Mouse (Mus musculus) midbrain, postnatal 0 days (tissue): Measurements from ENCODE around the gene Negr1. TPM values are rescaled to one million over a fixed set of nuclear protein-coding genes. Genes with fewer than 3 reads are reported as not detected.

Experiments used
- ATAC-seq: fragments of 200-750 bp; cut with Nextera tagmentation; 2 replicates; pipeline ENCODE4 v1.8.0; 2017; ENCODE audit warnings: moderate number of reproducible peaks, mild to moderate bottlenecking, moderate TSS enrichment, moderate library complexity; ENCODE audit not compliant: low FRiP score
- DNase-seq: peaks from one replicate; pipeline ENCODE4 v3.0.0-alpha.2; 2015; ENCODE audit warnings: low spot score
- H3K27ac ChIP-seq: fragments of 300-500 bp; sonication (generic); 2 replicates; pipeline ENCODE4 v1.5.1; 2014; ENCODE audit warnings: low read depth, mild to moderate bottlenecking, low read length, mixed read lengths
- H3K27me3 ChIP-seq: fragments of 300-500 bp; sonication (generic); 2 replicates; pipeline ENCODE4 v1.6.1; 2014; ENCODE audit warnings: low read length, control low read depth, mixed read lengths; ENCODE audit not compliant: insufficient read depth
- H3K36me3 ChIP-seq: fragments of 300-500 bp; sonication (generic); 2 replicates; pipeline ENCODE4 v1.6.1; 2014; ENCODE audit warnings: low read length, control low read depth, mixed read lengths; ENCODE audit not compliant: insufficient read depth
- H3K4me1 ChIP-seq: fragments of 300-500 bp; sonication (generic); 2 replicates; pipeline ENCODE4 v1.6.1; 2014; ENCODE audit warnings: mild to moderate bottlenecking, control low read depth, antibody characterized with exemption, low read length, mixed read lengths; ENCODE audit not compliant: insufficient read depth
- H3K4me2 ChIP-seq: fragments of 300-500 bp; sonication (generic); 2 replicates; pipeline ENCODE4 v1.6.1; 2014; ENCODE audit warnings: low read depth, mild to moderate bottlenecking, low read length, mixed read lengths; ENCODE audit not compliant: poor library complexity, severe bottlenecking
- H3K4me3 ChIP-seq: fragments of 300-500 bp; sonication (generic); 2 replicates; pipeline ENCODE4 v1.5.1; 2014; ENCODE audit warnings: low read depth, mild to moderate bottlenecking, low read length, moderate library complexity
- H3K9ac ChIP-seq: fragments of 300-500 bp; sonication (generic); replicated peaks from 2 replicates; pipeline ENCODE4 v1.6.1; 2014; ENCODE audit warnings: mild to moderate bottlenecking, low read length, moderate library complexity, mixed read lengths; ENCODE audit not compliant: poor library complexity, severe bottlenecking
- H3K9me3 ChIP-seq: fragments of 300-500 bp; sonication (generic); 2 replicates; pipeline ENCODE4 v1.6.1; 2016; ENCODE audit warnings: low read length, control low read depth
- CTCF ChIP-seq: IDR thresholded peaks from 2 replicates; pipeline ENCODE4 v1.5.1; 2016; ENCODE audit warnings: antibody characterized with exemption, mild to moderate bottlenecking
- WGBS: fragments of 180-500 bp; shearing (Covaris S2); extraction: QIAGEN DNeasy Blood & Tissue Kit; methylation state at CpG from one replicate; pipeline ENCODE4 v1.1.7; 2014; 5-methylcytosine and 5-hydroxymethylcytosine counted together
- polyA plus RNA-seq: library from polyadenylated mRNA; unstranded; fragments of >200 nt; fragmentation: Nextera tagmentation; extraction: Ambion mirVana; gene quantifications from 2 replicates; pipeline ENCODE4 v1.2.1, GENCODE M21; 2015
- total RNA-seq: library from RNA; depleted of rRNA; stranded (reverse); fragments of >200 nt; gene quantifications from 2 replicates; pipeline ENCODE4 v1.2.3, GENCODE M21; 2014

The Negr1 gene
- total and polyA plus RNA-seq, 2 experiments from 2014 or later, result 80.2 to 180 TPM

DNA sequence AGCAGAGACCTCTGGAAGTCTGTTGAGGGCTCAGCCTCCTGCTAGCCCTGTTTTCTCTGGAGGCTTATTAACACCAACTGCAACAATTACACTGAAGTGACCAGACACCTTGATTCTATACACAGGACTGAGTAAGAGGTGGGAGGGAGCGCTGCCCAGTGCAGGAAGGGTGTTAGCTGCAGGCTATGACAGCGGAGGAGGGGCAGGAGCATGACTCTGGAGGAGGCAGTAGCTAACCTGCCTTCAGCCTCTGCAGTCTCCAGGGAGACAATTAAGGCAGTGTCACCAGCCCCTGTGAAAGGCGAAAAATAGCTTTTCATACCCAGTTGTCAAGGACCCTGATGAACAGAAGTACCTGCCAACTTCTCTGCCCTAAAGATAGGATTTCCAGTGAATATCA, 694.3 kb downstream of the Negr1 start:
- no peak overlapping the region for H3K4me2 ChIP-seq
- DNase-seq, result no peak
- TF ChIP-seq CTCF, result no peak
- H3K9ac ChIP-seq, result no peak overlapping the region
- 48% methylated on average over 3 of the region's 3 CpGs for WGBS
- peak; percentile 41; the same call in 1 of the 2 replicates for ATAC-seq
- H3K36me3 ChIP-seq, result no peaks in the 10 kb centered on the region
- H3K27me3 ChIP-seq, result no peaks in the 10 kb centered on the region
- no peaks in the 10 kb centered on the region for H3K9me3 ChIP-seq
- H3K27ac ChIP-seq, result peak overlapping the region; percentile 63
- peaks cover 4% of the 10 kb centered on the region for H3K4me1 ChIP-seq
- no peak overlapping the region for H3K4me3 ChIP-seq

DNA sequence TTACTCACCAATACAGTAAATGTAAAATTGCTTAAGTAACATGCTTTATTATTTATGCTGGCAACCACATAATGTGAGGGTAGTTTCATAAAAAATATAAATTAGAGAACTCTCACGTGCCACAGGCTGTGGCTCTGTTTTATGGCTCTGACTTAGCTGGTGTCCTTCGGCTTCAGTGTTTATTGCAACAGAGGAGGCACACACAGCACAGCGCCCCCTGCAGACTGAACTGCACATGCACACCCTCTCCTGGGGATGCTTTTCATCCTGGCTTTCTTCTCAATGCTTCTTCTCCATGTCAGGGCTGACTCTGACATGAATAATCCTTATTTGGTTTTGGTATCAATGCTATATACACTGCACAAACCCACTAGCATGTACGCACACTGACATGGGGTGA, 707.1 kb downstream of the Negr1 start:
- ATAC-seq, result no peak
- WGBS, result 64% methylated on average over 4 of the region's 4 CpGs
- TF ChIP-seq CTCF, result peak; percentile 50

DNA sequence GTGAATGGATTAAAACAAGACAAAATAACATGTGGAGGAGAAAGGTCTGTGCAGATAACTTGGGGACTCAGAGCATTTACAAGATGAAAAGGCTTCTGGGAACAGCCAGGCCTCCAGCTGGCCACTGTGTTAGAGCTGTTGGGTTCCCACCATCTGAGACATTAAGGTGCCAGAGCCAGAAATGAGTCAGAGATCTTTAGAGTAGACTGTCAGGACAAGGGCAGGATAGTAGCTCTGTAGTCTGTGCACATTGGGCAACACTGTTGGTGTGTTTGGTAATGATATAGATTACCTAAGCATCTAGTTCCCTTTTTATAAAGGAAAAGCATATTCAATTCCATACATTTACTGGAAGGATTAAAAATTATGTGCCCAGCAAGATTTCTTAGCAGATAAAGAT, 710.8 kb downstream of the Negr1 start:
- no peak overlapping the region for H3K4me2 ChIP-seq
- H3K4me1 ChIP-seq, result no peaks in the 10 kb centered on the region
- no peak for TF ChIP-seq CTCF
- H3K27me3 ChIP-seq, result no peaks in the 10 kb centered on the region
- no peak for DNase-seq
- no peaks in the 10 kb centered on the region for H3K36me3 ChIP-seq
- ATAC-seq, result no peak
- H3K27ac ChIP-seq, result no peak overlapping the region
- no peak overlapping the region for H3K4me3 ChIP-seq
- H3K9ac ChIP-seq, result no peak overlapping the region
- no peaks in the 10 kb centered on the region for H3K9me3 ChIP-seq

More for the DNA sequence above, 707.1 kb downstream of the Negr1 start:
- Histone ChIP-seq H3K4me2 (no peak overlapping the region), H3K36me3 (no peaks in the 10 kb centered on the region), H3K4me1 (no peaks in the 10 kb centered on the region), H3K27me3 (no peaks in the 10 kb centered on the region), H3K9ac (no peak overlapping the region), H3K9me3 (no peaks in the 10 kb centered on the region), H3K4me3 (no peak overlapping the region), H3K27ac (no peak overlapping the region)
- DNase-seq, result no peak

DNA sequence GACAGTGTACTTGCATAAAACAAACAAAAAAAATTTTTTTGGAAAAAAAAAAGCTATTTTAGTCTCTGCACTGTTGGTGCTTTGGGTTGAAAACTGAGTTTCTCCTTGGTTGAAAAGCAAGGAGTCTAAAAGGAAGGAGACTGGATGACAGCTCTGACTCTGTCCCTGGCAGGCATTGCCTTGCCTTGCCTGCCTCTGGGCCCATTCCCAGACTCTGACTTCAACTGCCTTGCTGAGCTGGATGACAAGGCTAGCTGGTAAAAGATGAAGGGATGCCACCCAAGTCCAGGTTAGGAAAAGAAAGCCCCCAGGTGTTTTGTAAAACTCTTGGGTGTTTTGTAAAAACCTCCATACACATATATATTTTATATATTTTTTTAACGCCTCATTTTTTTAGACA, 712.5 kb downstream of the Negr1 start:
- ATAC-seq (no peak), DNase-seq (no peak)
- WGBS, result 92% methylated on average over 1 of the region's 1 CpGs
- no peak overlapping the region for H3K4me3 ChIP-seq
- H3K9ac ChIP-seq, result no peak overlapping the region
- H3K27me3 ChIP-seq, result no peaks in the 10 kb centered on the region
- no peaks in the 10 kb centered on the region for H3K36me3 ChIP-seq
- no peak for TF ChIP-seq CTCF
- H3K4me1 ChIP-seq, result no peaks in the 10 kb centered on the region
- H3K4me2 ChIP-seq, result no peak overlapping the region
- no peak overlapping the region for H3K27ac ChIP-seq
- H3K9me3 ChIP-seq, result no peaks in the 10 kb centered on the region

DNA sequence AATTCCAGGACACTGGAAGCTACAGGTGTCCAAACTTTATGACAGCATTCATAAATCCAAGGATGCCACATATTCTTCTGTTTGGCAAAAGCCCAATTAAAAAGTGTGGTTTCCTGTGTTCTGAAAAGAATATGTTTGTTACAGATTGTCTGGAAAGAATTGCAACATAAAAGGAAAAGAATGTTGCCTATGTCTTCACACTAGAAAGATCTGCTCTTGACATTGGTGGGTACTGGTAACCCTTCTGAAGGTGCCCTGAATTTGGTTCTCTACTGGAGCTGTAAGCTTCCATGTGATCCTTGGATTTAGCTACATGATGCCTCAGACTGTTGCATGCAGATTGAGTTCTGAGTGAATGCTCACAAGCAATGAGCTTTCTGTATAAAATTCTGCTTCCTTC, 718.1 kb downstream of the Negr1 start:
- DNase-seq, result no peak
- H3K27ac ChIP-seq, result no peak overlapping the region
- no peaks in the 10 kb centered on the region for H3K36me3 ChIP-seq
- H3K4me3 ChIP-seq, result no peak overlapping the region
- H3K9ac ChIP-seq, result no peak overlapping the region
- no peaks in the 10 kb centered on the region for H3K27me3 ChIP-seq
- H3K4me2 ChIP-seq, result no peak overlapping the region
- no peak for TF ChIP-seq CTCF
- H3K4me1 ChIP-seq, result no peaks in the 10 kb centered on the region
- ATAC-seq, result no peak
- no peaks in the 10 kb centered on the region for H3K9me3 ChIP-seq

DNA sequence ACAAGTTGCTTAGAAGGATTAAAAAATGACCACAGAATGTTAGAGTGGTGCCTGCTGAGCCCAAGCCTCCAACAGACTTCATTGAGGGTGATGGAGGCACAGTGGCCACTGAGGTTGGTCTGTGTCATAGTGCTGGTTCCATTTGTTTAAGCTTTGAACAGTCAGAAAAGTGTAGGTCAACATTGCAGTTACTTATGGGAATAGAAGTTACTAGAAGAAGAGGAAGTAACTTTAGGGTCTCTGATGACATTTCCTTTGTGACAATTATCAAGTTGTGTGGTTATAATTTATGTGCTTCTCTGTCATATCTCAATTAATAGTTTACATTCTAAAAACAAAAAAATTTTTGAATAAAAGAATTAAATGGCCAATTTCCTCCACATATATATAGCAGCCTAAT, 719.7 kb downstream of the Negr1 start:
- Histone ChIP-seq H3K9ac (no peak overlapping the region), H3K9me3 (no peaks in the 10 kb centered on the region), H3K4me3 (no peak overlapping the region), H3K27ac (no peak overlapping the region), H3K36me3 (no peaks in the 10 kb centered on the region), H3K27me3 (no peaks in the 10 kb centered on the region), H3K4me2 (no peak overlapping the region), H3K4me1 (no peaks in the 10 kb centered on the region)
- no peak for TF ChIP-seq CTCF
- no peak for ATAC-seq
- no peak for DNase-seq

DNA sequence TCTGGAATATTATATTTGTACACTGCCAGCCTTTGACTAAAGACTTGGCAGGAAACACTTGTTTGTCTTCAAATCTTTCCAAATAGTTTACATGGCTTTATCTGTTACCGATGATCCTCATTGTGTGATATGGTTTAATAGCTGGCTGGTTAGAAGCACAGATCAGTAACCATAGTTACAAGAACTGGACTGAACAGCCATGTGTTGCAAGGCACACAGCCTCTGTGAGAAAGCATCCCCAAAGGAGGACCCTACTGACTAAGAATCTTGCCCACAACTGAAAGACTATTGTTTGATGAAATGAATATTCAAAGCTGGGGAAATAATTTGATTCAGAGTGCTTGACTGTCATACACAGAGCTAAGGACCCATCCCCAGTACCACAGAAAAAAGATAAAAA, 729.7 kb downstream of the Negr1 start:
- H3K4me1 ChIP-seq, result no peaks in the 10 kb centered on the region
- H3K9me3 ChIP-seq, result no peaks in the 10 kb centered on the region
- ATAC-seq (no peak), DNase-seq (no peak)
- H3K9ac ChIP-seq, result no peak overlapping the region
- H3K4me3 ChIP-seq, result no peak overlapping the region
- H3K27ac ChIP-seq, result no peak overlapping the region
- no peaks in the 10 kb centered on the region for H3K27me3 ChIP-seq
- 15% methylated on average over 1 of the region's 1 CpGs for WGBS
- no peaks in the 10 kb centered on the region for H3K36me3 ChIP-seq
- TF ChIP-seq CTCF, result no peak
- no peak overlapping the region for H3K4me2 ChIP-seq
